Mouse (Mus musculus) embryonic facial prominence, embryonic 13.5 days (tissue): Measurements from ENCODE around the gene Vmn2r118. TPM values are rescaled to one million over a fixed set of nuclear protein-coding genes. Genes with fewer than 3 reads are reported as not detected.

Source experiments
- ATAC-seq: fragments of 200-750 bp; cut with Nextera tagmentation; 2 replicates; pipeline ENCODE4 v1.8.0; 2017; ENCODE audit warnings: low read depth; ENCODE audit not compliant: insufficient number of reproducible peaks, insufficient read depth, low FRiP score, low TSS enrichment
- H3K27ac ChIP-seq: fragments of 300-500 bp; sonication (generic); 2 replicates; pipeline ENCODE4 v1.5.1; 2015; ENCODE audit warnings: moderate library complexity, mild to moderate bottlenecking, inconsistent platforms
- H3K27me3 ChIP-seq: fragments of 300-500 bp; sonication (generic); 2 replicates; pipeline ENCODE4 v1.6.1; 2015; ENCODE audit warnings: mild to moderate bottlenecking, inconsistent platforms
- H3K36me3 ChIP-seq: fragments of 300-500 bp; sonication (generic); 2 replicates; pipeline ENCODE4 v1.6.1; 2015; ENCODE audit warnings: mild to moderate bottlenecking, inconsistent platforms
- H3K4me1 ChIP-seq: fragments of 300-500 bp; sonication (generic); 2 replicates; pipeline ENCODE4 v1.6.1; 2015; ENCODE audit warnings: inconsistent platforms
- H3K4me2 ChIP-seq: fragments of 300-500 bp; sonication (generic); 2 replicates; pipeline ENCODE4 v1.6.1; 2015; ENCODE audit warnings: moderate library complexity, mild to moderate bottlenecking, inconsistent platforms
- H3K4me3 ChIP-seq: fragments of 300-500 bp; sonication (generic); 2 replicates; pipeline ENCODE4 v1.5.1; 2015; ENCODE audit warnings: mild to moderate bottlenecking, inconsistent platforms
- H3K9ac ChIP-seq: fragments of 300-500 bp; sonication (generic); 2 replicates; pipeline ENCODE4 v1.6.1; 2015; ENCODE audit warnings: mild to moderate bottlenecking, inconsistent platforms
- H3K9me3 ChIP-seq: fragments of 300-500 bp; sonication (generic); 2 replicates; pipeline ENCODE4 v1.6.1; 2016; ENCODE audit warnings: inconsistent platforms
- WGBS: fragments of 180-500 bp; shearing (Covaris S2); methylation state at CpG from one replicate; pipeline ENCODE4 v1.1.7; 2015; ENCODE audit warnings: mixed read lengths; 5-methylcytosine and 5-hydroxymethylcytosine counted together
- polyA plus RNA-seq: library from polyadenylated mRNA; unstranded; fragments of >200 nt; fragmentation: Nextera tagmentation; extraction: Ambion mirVana; gene quantifications from 2 replicates; pipeline ENCODE4 v1.2.1, GENCODE M21; 2015

Gene Vmn2r118
- polyA plus RNA-seq, result not detected in 2 replicates

- ATAC-seq, result no peak
- H3K9me3 ChIP-seq, result no peaks in the 10 kb centered on the region
- no peak within 1 kb of the TSS for H3K27ac ChIP-seq
- H3K4me1 ChIP-seq, result no peaks in the 10 kb centered on the region
- 86% methylated on average over 3 of the region's 3 CpGs for WGBS
- no peak within 1 kb of the TSS for H3K4me3 ChIP-seq
- H3K9ac ChIP-seq, result no peak within 1 kb of the TSS
- no peaks in the 10 kb centered on the region for H3K36me3 ChIP-seq
- H3K27me3 ChIP-seq, result no peaks in the 10 kb centered on the region
- H3K4me2 ChIP-seq, result no peak within 1 kb of the TSS
Observed at GRCm38 (mm10) chr17:55625092-55625491, at the start of gene Vmn2r118. Vmn2r118 (minus strand) TSS chr17:55625192.

GRCm38 (mm10) chr17:55661099-55661498, 36.1 kb upstream of the Vmn2r118 start:
- Histone ChIP-seq H3K27me3 (no peaks in the 10 kb centered on the region), H3K9ac (no peak overlapping the region), H3K27ac (no peak overlapping the region), H3K4me1 (no peaks in the 10 kb centered on the region), H3K36me3 (peaks cover 36% of the 10 kb centered on the region), H3K4me3 (no peak overlapping the region), H3K4me2 (no peak overlapping the region), H3K9me3 (no peaks in the 10 kb centered on the region)
- no peak for ATAC-seq
- 80% methylated on average over 2 of the region's 2 CpGs for WGBS

DNA sequence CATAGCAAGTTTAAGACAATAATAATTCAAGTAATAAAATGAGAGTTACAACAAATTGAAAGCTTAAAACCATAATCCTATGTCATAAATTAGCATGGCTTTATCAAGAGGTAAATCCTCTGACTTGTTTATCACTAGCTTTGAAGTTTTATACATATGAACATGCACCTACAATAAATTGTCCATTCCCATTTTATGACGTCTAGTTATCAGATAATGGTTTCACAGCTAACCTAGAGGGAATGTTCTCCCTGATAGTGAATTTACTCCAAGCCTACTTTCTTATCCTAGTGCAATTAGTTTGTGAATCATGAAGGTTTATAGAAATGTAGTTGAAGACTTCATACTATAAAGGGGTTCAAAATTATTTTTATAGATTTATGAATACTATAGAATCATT, 34.2 kb downstream of the Vmn2r118 start:
- 72% methylated on average over 1 of the region's 1 CpGs for WGBS
- no peak overlapping the region for H3K9ac ChIP-seq
- H3K4me1 ChIP-seq, result no peaks in the 10 kb centered on the region

DNA sequence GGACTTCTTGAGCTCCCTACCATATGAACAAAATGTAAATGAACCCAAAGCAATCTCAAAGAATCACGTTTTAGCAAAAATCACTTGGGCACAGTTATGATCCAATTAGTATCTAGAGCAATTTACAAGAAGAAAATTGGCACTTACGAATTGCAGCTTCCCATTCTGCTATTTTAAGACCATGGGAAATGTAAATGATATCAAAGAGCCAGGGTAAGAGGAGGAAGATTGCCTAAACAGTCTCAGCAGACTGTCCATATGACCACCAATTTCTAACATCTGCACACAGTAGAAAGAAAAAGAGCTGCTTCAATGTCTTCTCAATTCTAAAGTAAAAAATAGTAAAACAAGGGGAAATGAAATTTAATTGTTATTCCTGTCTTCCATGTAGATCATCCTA, 63.2 kb downstream of the Vmn2r118 start:
- no peak for ATAC-seq
- WGBS, result 67% methylated on average over 2 of the region's 2 CpGs
- H3K9me3 ChIP-seq, result no peaks in the 10 kb centered on the region

More for the DNA sequence above, 34.2 kb downstream of the Vmn2r118 start:
- no peak overlapping the region for H3K27ac ChIP-seq
- no peak for ATAC-seq
- H3K36me3 ChIP-seq, result no peaks in the 10 kb centered on the region
- no peaks in the 10 kb centered on the region for H3K27me3 ChIP-seq
- H3K4me3 ChIP-seq, result no peak overlapping the region
- no peaks in the 10 kb centered on the region for H3K9me3 ChIP-seq
- H3K4me2 ChIP-seq, result no peak overlapping the region

GRCm38 (mm10) chr17:55548476-55548875, 76.5 kb downstream of the Vmn2r118 start:
- no peak overlapping the region for H3K27ac ChIP-seq
- no peak overlapping the region for H3K9ac ChIP-seq
- H3K4me2 ChIP-seq, result no peak overlapping the region
- H3K36me3 ChIP-seq, result no peaks in the 10 kb centered on the region
- H3K9me3 ChIP-seq, result no peaks in the 10 kb centered on the region
- WGBS, result 82% methylated on average over 1 of the region's 1 CpGs
- H3K4me3 ChIP-seq, result no peak overlapping the region
- ATAC-seq, result no peak
- no peaks in the 10 kb centered on the region for H3K27me3 ChIP-seq
- no peaks in the 10 kb centered on the region for H3K4me1 ChIP-seq

More for the DNA sequence above, 63.2 kb downstream of the Vmn2r118 start:
- Histone ChIP-seq H3K36me3 (no peaks in the 10 kb centered on the region), H3K27ac (no peak overlapping the region), H3K9ac (no peak overlapping the region), H3K4me3 (no peak overlapping the region), H3K4me2 (no peak overlapping the region), H3K27me3 (no peaks in the 10 kb centered on the region), H3K4me1 (no peaks in the 10 kb centered on the region)

Other genes starting within 250 kb of the Vmn2r118 start
- gene St6gal2, start 179.8 kb downstream of the Vmn2r118 start, polyA plus RNA-seq, result 8.5 and 10.7 TPM in 2 replicates
- gene Pot1b, start 87.4 kb upstream of the Vmn2r118 start, polyA plus RNA-seq, result 14.9 and 15.4 TPM in 2 replicates
- 0.12 and 0.15 TPM in 2 replicates for gene Adgre4, start 124.8 kb upstream of the Vmn2r118 start, polyA plus RNA-seq